Mouse (Mus musculus): ENCODE measurements around the gene Tmtc2. TPM values are rescaled to one million over a fixed set of nuclear protein-coding genes. Genes with fewer than 3 reads are reported as not detected.

Gene Tmtc2
- total and polyA plus RNA-seq, 3 experiments: not detected

- Histone ChIP-seq H3K79me2 (replicated peaks; ENCODE audit: control insufficient read depth, extremely low read depth, insufficient read depth, poor library complexity, severe bottlenecking) (no peaks in the 10 kb centered on the region), H3K27ac (ENCODE audit: insufficient read depth, low read depth) (no peak overlapping the region), H3K9me3 (replicated peaks; ENCODE audit: low read length) (peaks cover 47% of the 10 kb centered on the region), H3K4me2 (ENCODE audit: insufficient read depth, low read depth, poor library complexity, severe bottlenecking) (no peak overlapping the region), H3K9ac (ENCODE audit: insufficient read depth, low read depth) (no peak overlapping the region), H3K36me3 (replicated peaks in 1 of 2; ENCODE audit: control insufficient read depth in 1 of 2, insufficient read depth in 1 of 2, low read length in 1 of 2) (no peaks in the 10 kb centered on the region), H3K4me1 (ENCODE audit: control insufficient read depth in 1 of 2, insufficient read depth in 2 of 2) (no peaks in the 10 kb centered on the region), H3K4me3 (replicated peaks in 1 of 3; ENCODE audit: low read depth in 2 of 3, low read length in 2 of 3, poor library complexity in 1 of 3) (no peak overlapping the region), H3K27me3 (replicated peaks) (no peaks in the 10 kb centered on the region)
- dilution Hi-C loops (cut with MboI; ENCODE audit: extremely low pct_ligation_motif_present, extremely low pct_unique_long_range_greater_than_20kb, low sequenced_read_pairs): no loop called here
- in situ Hi-C loops (cut with MboI; ENCODE audit: low pct_ligation_motif_present, low pct_unique_long_range_greater_than_20kb, low sequenced_read_pairs): no loop called here
- no peak for DNase-seq (ENCODE audit: extremely low read depth)
- TF ChIP-seq POLR2A (IDR thresholded peaks at IDR 0.05; ENCODE audit: low read depth, low read length) (no peak), JUN (IDR thresholded peaks at IDR 0.05; ENCODE audit: insufficient read depth, low read depth, low read length) (no peak)
Observed at GRCm38 (mm10) chr10:105519154-105519806, 55.0 kb downstream of the Tmtc2 start.

DNA sequence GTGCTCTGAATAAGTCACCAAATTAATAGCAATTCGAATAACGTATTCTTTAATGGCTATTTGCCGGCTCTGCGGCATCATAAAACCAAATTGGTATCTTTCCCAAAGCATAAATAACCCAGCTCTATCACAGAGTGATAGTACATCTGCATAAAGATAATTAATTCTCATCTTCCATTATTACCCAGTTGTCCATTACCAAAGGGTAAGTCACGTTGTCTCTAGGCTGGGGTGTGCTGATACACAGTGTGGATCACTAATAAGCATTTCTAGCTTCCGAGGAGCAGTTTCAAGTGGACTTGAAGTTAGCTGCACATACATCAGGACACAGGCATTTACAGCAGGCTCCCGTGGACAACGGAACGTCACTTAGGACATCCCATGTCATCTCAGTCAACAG, 56.1 kb downstream of the Tmtc2 start:
- Histone ChIP-seq H3K4me2 (ENCODE audit: insufficient read depth, low read depth, poor library complexity, severe bottlenecking) (no peak overlapping the region), H3K4me1 (ENCODE audit: control insufficient read depth in 1 of 2, insufficient read depth in 2 of 2) (no peaks in the 10 kb centered on the region), H3K4me3 (replicated peaks in 1 of 3; ENCODE audit: low read depth in 2 of 3, low read length in 2 of 3, poor library complexity in 1 of 3) (no peak overlapping the region), H3K9ac (ENCODE audit: insufficient read depth, low read depth) (no peak overlapping the region), H3K9me3 (replicated peaks; ENCODE audit: low read length) (peaks cover 43% of the 10 kb centered on the region), H3K27me3 (replicated peaks) (no peaks in the 10 kb centered on the region), H3K36me3 (replicated peaks in 1 of 2; ENCODE audit: control insufficient read depth in 1 of 2, insufficient read depth in 1 of 2, low read length in 1 of 2) (no peaks in the 10 kb centered on the region), H3K27ac (ENCODE audit: insufficient read depth, low read depth) (no peak overlapping the region), H3K79me2 (replicated peaks; ENCODE audit: control insufficient read depth, extremely low read depth, insufficient read depth, poor library complexity, severe bottlenecking) (no peaks in the 10 kb centered on the region)
- TF ChIP-seq JUN (IDR thresholded peaks at IDR 0.05; ENCODE audit: insufficient read depth, low read depth, low read length) (no peak), MAFK (IDR thresholded peaks at IDR 0.05; ENCODE audit: insufficient replicate concordance, low read length) (no peak), HCFC1 (IDR thresholded peaks at IDR 0.05; ENCODE audit: low read depth, low read length) (no peak), KAT2A (IDR thresholded peaks at IDR 0.05; ENCODE audit: insufficient replicate concordance, low read length) (no peak), UBTF (IDR thresholded peaks at IDR 0.05; ENCODE audit: low read depth, low read length) (no peak), TBP (conservative IDR thresholded peaks at IDR 0.05; ENCODE audit: low read depth, low read length) (no peak), ZNF384 (IDR thresholded peaks at IDR 0.05; ENCODE audit: low read depth, low read length) (no peak), SMC3 (IDR thresholded peaks at IDR 0.05; ENCODE audit: low read depth, low read length) (no peak), BHLHE40 (IDR thresholded peaks at IDR 0.05; ENCODE audit: low read depth, low read length) (no peak), ZC3H11A (IDR thresholded peaks at IDR 0.05; ENCODE audit: low read depth, low read length) (no peak)
- DNase-seq (ENCODE audit: extremely low read depth): no peak
- in situ Hi-C loops (cut with MboI; ENCODE audit: low pct_ligation_motif_present, low pct_unique_long_range_greater_than_20kb, low sequenced_read_pairs) (no loop called here), dilution Hi-C loops (cut with MboI; ENCODE audit: extremely low pct_ligation_motif_present, extremely low pct_unique_long_range_greater_than_20kb, low sequenced_read_pairs) (no loop called here)

GRCm38 (mm10) chr10:105513777-105514322, 60.4 kb downstream of the Tmtc2 start:
- no peak for DNase-seq (ENCODE audit: extremely low read depth)
- H3K79me2 ChIP-seq (replicated peaks; ENCODE audit: control insufficient read depth, extremely low read depth, insufficient read depth, poor library complexity, severe bottlenecking): no peaks in the 10 kb centered on the region
- dilution Hi-C loops (cut with MboI; ENCODE audit: extremely low pct_ligation_motif_present, extremely low pct_unique_long_range_greater_than_20kb, low sequenced_read_pairs): no loop called here
- H3K27me3 ChIP-seq (replicated peaks): no peaks in the 10 kb centered on the region
- no peak overlapping the region for H3K4me3 ChIP-seq (replicated peaks in 1 of 3; ENCODE audit: low read depth in 2 of 3, low read length in 2 of 3, poor library complexity in 1 of 3)
- TF ChIP-seq JUND (conservative IDR thresholded peaks at IDR 0.05; ENCODE audit: low read depth, low read length) (no peak), USF1 (IDR thresholded peaks at IDR 0.05; ENCODE audit: low read depth, low read length) (no peak), MAX (IDR thresholded peaks at IDR 0.05; ENCODE audit: low read length) (no peak), BHLHE40 (IDR thresholded peaks at IDR 0.05; ENCODE audit: low read depth, low read length) (no peak), POLR2A (IDR thresholded peaks at IDR 0.05; ENCODE audit: low read depth, low read length) (no peak), GABPA (IDR thresholded peaks at IDR 0.05; ENCODE audit: insufficient replicate concordance, low read depth, low read length) (no peak), PAX5 (IDR thresholded peaks at IDR 0.05; ENCODE audit: low read length) (no peak), CHD1 (IDR thresholded peaks at IDR 0.05; ENCODE audit: low read depth, low read length) (no peak), TCF12 (IDR thresholded peaks at IDR 0.05; ENCODE audit: low read depth, low read length) (no peak), ELF1 (IDR thresholded peaks at IDR 0.05; ENCODE audit: low read depth, low read length) (no peak), JUN (IDR thresholded peaks at IDR 0.05; ENCODE audit: insufficient read depth, low read depth, low read length) (no peak), NELFE (IDR thresholded peaks at IDR 0.05; ENCODE audit: low read depth, low read length) (no peak), ZMIZ1 (IDR thresholded peaks at IDR 0.05; ENCODE audit: low read depth, low read length) (no peak), HCFC1 (IDR thresholded peaks at IDR 0.05; ENCODE audit: low read depth, low read length) (no peak), MYC (IDR thresholded peaks at IDR 0.05; ENCODE audit: low read depth, low read length) (no peak), CHD2 (IDR thresholded peaks at IDR 0.05; ENCODE audit: low read length) (no peak), MEF2A (IDR thresholded peaks at IDR 0.05; ENCODE audit: borderline replicate concordance, low read depth, low read length) (no peak), SIN3A (IDR thresholded peaks at IDR 0.05; ENCODE audit: low read length) (no peak), ZC3H11A (IDR thresholded peaks at IDR 0.05; ENCODE audit: low read depth, low read length) (no peak)
- no peak overlapping the region for H3K27ac ChIP-seq (ENCODE audit: insufficient read depth, low read depth)
- no peak overlapping the region for H3K9ac ChIP-seq (ENCODE audit: insufficient read depth, low read depth)
- no peaks in the 10 kb centered on the region for H3K4me1 ChIP-seq (ENCODE audit: control insufficient read depth in 1 of 2, insufficient read depth in 2 of 2)
- in situ Hi-C loops (cut with MboI; ENCODE audit: low pct_ligation_motif_present, low pct_unique_long_range_greater_than_20kb, low sequenced_read_pairs): no loop called here
- H3K36me3 ChIP-seq (replicated peaks in 1 of 2; ENCODE audit: control insufficient read depth in 1 of 2, insufficient read depth in 1 of 2, low read length in 1 of 2): no peaks in the 10 kb centered on the region
- H3K9me3 ChIP-seq (replicated peaks; ENCODE audit: low read length): peaks cover 45% of the 10 kb centered on the region
- H3K4me2 ChIP-seq (ENCODE audit: insufficient read depth, low read depth, poor library complexity, severe bottlenecking): no peak overlapping the region

All from CH12.LX (cell line).